Mouse (Mus musculus) brain, adult 2 months (tissue): ENCODE results near the gene Ddx39.

Source experiments
- DNase-seq: peaks from one replicate; pipeline ENCODE4 v3.0.0; 2011; ENCODE audit warnings: low read depth, low spot score

Gene Ddx39

DNA sequence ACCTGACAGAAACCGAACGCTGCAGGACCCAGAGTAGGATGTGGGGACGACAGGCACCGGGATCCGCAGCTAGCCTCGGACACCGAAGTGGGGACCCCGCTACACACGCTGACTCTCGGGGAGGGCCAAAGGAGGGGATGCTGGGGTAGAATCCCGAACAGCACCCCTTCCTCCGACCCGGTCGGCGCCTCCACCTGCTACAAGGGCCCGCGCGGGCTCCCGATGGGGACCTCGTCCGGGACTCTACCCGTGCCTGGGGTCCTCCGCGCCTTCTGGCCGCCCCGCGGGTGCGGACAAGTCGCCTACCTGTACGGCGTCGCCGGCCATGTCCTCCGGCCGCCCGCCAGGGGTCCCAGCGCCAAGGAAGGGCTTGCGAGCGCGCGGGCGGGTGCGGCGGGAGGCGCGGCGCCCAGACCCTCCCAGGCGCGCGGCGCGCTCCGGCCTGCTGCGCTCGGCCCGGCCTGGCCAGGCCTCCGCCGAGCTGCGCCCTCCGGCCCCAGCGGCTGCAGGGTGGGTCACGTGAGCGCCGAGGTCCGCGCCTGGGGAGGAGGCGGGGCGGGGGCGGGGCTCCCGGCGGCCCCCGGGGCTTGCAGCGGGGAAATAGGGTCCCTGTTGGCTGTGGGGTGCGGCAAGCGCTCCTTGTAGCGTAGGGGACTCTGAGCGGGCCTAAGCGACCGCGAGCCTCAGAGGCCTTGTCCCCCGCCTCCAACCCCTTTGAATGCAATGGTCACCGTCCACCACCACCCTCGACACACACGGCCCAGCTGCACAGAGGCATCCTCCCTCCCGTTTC is 16.1 kb upstream of the Ddx39 start, which contains the start of gene Pkn1:
Gene Pkn1 (minus strand): TSS at position 519 of the 793 bp plus-strand sequence.
- DNase-seq, result peak; percentile 89

DNA sequence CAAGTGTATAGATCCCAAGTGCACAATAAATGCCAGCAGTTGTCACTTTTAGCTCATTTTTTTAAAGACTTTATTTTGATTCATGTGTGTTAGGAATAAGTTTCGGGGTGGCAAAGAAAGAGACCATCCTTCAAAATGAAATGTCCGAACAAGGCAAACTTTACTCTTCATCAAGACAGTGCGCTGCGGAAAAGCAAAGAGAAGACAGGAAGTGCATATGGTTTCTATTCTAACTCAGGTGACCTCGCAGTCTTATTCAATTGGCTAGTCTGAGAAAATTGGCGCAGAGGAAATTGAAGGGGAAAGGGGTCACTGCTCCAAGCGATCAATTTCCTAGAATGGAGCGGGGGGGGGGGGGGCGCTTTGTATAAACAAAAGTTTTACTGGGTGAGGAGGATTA is 15.4 kb upstream of the Ddx39 start:
- peak; percentile 35 for DNase-seq

GRCm38 (mm10) chr8:83700423-83701085 is 14.4 kb upstream of the Ddx39 start:
- no peak for DNase-seq

DNA sequence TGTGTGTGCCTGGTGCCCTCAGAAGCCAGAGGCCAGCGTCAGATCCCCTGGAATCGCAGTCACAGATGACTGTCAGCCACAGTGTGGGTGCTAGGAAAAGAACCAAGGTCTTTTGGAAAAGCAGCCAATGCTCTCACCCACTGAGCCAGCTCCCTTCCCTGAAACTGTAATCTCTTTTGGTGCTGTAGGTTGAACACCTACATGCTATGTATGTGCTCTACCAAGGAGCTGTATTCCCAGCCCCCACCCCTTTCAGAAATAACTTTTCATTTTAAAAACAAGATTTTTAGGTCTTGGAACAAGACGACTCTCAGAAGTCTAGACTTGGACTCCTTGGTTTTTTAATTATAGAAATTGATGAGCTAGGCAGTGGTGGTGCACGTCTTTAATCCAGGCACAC is 11.6 kb upstream of the Ddx39 start:
- peak; percentile 75 for DNase-seq

DNA sequence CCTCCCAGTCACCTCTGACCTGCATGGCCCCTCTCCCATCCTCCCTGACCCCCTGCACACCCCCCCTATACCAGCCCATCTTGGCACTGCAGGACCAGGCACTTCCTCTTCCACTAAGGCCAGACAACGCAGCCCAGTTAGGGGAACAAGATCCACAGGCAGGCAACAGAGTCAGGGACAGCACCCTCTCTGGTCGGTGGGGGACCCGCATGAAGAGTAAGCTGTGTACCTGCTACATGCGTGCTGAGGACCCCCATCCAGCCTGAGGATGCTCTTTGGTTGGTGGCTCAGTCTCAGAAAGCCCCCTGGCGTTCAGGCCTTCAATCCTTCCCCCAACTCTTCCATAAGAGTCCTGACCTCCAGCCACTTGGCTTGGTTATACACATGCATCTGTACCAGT is 8.6 kb upstream of the Ddx39 start:
- DNase-seq, result no peak

- peak; percentile 66 for DNase-seq
Observed at GRCm38 (mm10) chr8:83707554-83707953, 7.4 kb upstream of the Ddx39 start.

DNA sequence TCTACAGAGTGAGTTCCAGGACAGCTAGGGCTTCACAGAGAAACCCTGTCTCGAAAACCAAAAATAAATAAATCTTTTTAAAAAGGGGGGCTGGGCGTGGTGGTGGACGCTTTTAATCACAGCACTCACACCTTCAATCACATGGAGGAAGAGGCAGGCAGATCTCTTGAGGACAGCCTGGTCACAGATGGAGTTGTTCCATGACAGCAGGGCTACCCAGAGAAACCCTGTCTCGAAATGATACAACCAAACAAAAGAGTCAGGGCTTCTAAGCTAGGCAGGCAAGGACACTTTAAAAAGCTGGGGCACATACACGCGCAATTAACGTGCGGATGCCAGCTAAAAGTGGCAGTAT is 324 bp upstream of the Ddx39 start:
- DNase-seq, result no peak

- DNase-seq, result no peak
Observed at GRCm38 (mm10) chr8:83715771-83716170, 794 bp downstream of the Ddx39 start.

GRCm38 (mm10) chr8:83716563-83716962 is 1.6 kb downstream of the Ddx39 start:
- no peak for DNase-seq

- DNase-seq, result no peak
Observed at GRCm38 (mm10) chr8:83719048-83719447, 4.1 kb downstream of the Ddx39 start.

GRCm38 (mm10) chr8:83719693-83720092 is 4.7 kb downstream of the Ddx39 start:
- no peak for DNase-seq

DNA sequence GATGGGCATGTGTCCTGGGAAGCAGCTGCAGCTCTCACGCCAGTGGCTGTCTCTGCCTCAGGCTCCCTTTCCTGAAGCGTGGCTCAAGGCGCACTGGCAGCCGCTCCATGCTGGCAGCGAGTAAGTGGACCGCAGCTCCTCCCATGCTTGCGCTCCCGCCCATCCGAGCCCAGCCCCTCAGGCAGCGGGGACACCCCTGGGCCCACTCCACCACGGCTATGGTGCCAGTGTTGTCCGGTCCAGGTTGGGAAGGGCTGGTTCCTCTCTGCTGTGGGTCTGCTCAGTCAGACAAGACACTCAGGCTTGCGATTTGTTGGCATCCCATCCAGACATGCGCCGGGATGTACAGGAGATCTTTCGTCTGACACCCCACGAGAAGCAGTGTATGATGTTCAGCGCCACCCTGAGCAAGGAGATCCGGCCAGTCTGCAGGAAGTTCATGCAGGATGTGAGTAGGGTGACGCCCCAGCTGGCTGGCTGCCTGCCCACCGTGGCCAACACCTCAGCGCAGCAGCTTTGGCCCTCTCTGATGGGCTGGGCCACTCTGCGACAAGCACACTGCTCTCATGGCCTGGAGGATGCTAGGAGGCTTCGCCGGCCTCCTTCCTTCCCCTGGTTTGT is 6.5 kb downstream of the Ddx39 start:
- DNase-seq, result no peak

- DNase-seq, result no peak
Observed at GRCm38 (mm10) chr8:83722631-83723030, 7.7 kb downstream of the Ddx39 start.

DNA sequence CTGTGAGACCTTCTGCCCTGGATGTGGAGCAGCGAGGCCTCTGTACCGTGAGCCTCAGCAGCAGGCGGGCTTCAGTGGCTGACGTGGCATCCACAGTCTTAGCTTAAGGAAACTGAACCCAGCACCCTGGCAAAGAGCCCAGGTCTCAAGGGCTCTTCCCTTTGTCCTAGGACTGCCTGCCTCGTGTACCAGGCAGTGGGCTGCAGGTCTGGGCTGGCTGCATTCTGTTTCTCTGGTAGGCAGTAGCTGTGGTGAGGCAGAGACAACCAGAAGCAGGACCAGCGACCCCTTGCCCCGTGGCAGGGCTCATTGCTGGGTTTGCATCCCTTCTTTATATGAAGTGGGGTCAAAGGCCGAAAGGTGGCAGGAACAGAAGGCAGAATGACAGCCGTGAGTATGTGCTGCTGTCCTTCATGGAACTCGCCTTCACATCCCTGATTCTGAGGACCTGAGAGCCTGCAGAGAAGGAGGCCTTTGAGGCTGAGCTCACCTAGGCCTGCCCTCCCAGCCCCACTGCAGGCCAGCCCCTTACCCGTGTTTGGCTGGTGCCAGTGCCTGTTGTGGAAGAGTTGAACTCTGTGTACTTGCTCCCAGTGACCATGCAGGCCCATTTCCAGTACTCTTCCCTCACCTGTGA is 8.6 kb downstream of the Ddx39 start:
- no peak for DNase-seq

GRCm38 (mm10) chr8:83724697-83725482 is 9.9 kb downstream of the Ddx39 start:
- peak; percentile 86 for DNase-seq

DNA sequence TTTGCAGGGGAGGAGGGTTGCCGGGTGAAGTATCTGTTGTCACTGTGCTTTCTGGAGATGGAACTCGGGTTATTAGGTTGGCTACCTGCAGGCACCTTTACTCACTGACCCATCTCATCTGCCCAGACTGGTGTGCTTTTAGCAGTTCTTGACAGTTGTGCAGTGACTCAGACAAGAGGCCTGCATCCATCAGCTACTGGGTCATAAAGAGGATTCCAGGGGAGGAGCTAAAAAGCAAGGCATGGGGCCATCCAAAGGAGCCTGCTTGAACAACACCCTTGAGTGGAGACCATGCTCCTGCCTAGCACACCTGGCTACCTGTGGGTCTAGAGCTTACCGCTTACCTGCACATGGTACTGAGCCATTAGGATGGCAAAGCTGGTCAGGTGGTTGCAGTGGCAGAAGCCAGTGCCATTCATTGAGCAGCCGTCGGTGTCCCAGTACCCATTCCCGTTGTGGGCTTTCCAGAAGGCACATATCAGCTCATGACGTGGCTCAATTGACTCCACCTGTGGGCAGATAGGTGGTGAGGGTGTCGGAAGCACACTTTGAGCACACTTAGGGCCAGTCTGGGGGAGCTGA is 10.6 kb downstream of the Ddx39 start:
- no peak for DNase-seq

GRCm38 (mm10) chr8:83729009-83729807 is 14.2 kb downstream of the Ddx39 start:
- no peak for DNase-seq

DNA sequence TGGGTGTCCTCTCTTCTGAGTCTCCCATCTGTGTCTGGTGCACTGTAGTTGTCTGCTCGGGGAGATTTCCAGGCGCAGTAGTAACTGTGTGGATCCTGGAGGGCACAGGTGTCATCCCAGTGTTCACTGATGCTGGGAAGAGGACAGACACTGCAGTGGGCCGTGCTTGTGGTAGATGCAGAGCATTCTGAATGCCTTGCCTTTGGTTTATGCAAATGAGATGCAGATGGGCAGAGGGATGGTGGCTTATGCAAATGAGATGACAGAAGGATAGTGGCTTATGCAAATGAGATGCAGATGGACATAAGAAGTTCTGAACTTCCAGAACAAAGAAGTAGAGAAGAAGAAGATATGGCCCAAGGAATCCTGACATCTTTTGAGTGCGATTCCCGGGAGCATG is 16.9 kb downstream of the Ddx39 start:
- DNase-seq, result no peak

DNA sequence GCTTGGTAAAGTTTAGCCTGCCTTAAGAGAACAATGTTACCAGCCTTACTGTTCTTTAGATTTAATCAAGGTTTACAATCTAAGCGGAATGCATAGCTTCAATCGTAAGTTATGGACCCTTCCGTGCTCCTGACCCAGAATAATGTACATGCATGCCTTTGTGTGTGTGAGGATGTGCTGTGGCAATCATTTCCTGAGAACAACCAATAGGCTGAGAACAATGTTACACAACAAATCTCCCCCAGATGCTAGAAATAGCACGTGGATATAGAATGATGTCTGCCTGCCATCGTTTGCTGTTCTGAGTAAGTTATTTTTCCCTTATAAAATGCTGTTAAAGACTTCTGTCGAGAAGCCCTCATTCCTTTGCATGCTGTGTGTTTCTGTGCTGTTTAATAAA is 17.9 kb downstream of the Ddx39 start:
- DNase-seq, result no peak

- no peak for DNase-seq
Observed at GRCm38 (mm10) chr8:83736681-83737080, 21.7 kb downstream of the Ddx39 start.
